Mouse (Mus musculus): ENCODE measurements around the gene Ppp3ca. TPM values are rescaled to one million over a fixed set of nuclear protein-coding genes. Genes with fewer than 3 reads are reported as not detected.

The Ppp3ca gene
- polyA plus RNA-seq, 1 experiment from 2014 or later = 30.0 TPM

GRCm38 (mm10) chr3:136837589-136837988, 167.7 kb downstream of the Ppp3ca start:
- Histone ChIP-seq H3K27ac (replicated peaks) (no peak overlapping the region), H3K4me3 (no peak overlapping the region), H3K9me3 (replicated peaks) (no peaks in the 10 kb centered on the region), H3K27me3 (ENCODE audit: low read depth, poor library complexity, severe bottlenecking) (no peaks in the 10 kb centered on the region), H3K36me3 (no peaks in the 10 kb centered on the region), H3K4me1 (peaks cover 65% of the 10 kb centered on the region)
- DNase-seq (ENCODE audit: low spot score) = no peak
- 96% methylated on average over 3 of the region's 3 CpGs for WGBS

DNA sequence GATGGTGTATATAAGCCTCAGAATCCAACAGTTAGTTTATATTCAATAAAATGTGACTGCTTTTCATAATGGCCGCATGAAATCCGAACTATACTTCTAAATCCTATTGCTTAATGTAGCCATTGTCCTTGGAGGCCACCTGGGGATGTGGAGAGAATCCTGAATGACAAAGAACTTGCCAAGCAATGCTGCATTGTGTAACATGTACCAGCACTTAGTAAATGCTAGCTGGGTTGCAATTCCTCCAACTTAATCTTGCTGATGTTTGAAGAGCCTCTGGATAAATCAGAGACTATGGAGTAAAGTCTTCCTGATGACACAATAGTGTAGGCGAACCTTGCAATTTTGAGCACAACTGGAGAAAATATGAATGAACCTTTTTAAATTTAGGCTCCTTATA, 171.4 kb downstream of the Ppp3ca start:
- Histone ChIP-seq H3K27me3 (ENCODE audit: low read depth, poor library complexity, severe bottlenecking) (no peaks in the 10 kb centered on the region), H3K36me3 (no peaks in the 10 kb centered on the region), H3K4me3 (no peak overlapping the region), H3K9me3 (replicated peaks) (no peaks in the 10 kb centered on the region), H3K4me1 (peaks cover 46% of the 10 kb centered on the region), H3K27ac (replicated peaks) (no peak overlapping the region)
- no peak for DNase-seq (ENCODE audit: low spot score)
- 58% methylated on average over 3 of the region's 3 CpGs for WGBS

DNA sequence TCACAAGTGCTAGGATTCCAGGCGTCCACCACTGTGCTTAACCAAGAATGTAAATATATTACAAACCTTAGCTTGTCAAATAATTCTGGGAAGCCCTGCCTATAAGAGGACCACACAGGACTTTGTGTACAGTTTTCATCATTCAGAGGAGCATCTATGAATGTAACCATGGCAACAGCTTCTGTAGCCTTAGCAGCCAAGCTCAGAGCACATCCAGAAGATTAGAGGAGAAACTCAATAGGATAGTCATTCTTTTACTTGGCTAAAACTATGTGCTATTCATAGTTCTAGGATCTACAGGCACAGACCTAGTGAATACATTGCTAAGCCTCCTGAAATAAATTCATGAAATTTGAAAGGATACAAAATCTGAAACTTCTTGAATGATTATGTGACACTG, 172.5 kb downstream of the Ppp3ca start:
- Histone ChIP-seq H3K36me3 (no peaks in the 10 kb centered on the region), H3K27ac (replicated peaks) (no peak overlapping the region), H3K4me1 (peaks cover 36% of the 10 kb centered on the region), H3K9me3 (replicated peaks) (no peaks in the 10 kb centered on the region), H3K4me3 (no peak overlapping the region), H3K27me3 (ENCODE audit: low read depth, poor library complexity, severe bottlenecking) (no peaks in the 10 kb centered on the region)
- DNase-seq (ENCODE audit: low spot score) = no peak
- WGBS = 60% methylated on average over 1 of the region's 1 CpGs

DNA sequence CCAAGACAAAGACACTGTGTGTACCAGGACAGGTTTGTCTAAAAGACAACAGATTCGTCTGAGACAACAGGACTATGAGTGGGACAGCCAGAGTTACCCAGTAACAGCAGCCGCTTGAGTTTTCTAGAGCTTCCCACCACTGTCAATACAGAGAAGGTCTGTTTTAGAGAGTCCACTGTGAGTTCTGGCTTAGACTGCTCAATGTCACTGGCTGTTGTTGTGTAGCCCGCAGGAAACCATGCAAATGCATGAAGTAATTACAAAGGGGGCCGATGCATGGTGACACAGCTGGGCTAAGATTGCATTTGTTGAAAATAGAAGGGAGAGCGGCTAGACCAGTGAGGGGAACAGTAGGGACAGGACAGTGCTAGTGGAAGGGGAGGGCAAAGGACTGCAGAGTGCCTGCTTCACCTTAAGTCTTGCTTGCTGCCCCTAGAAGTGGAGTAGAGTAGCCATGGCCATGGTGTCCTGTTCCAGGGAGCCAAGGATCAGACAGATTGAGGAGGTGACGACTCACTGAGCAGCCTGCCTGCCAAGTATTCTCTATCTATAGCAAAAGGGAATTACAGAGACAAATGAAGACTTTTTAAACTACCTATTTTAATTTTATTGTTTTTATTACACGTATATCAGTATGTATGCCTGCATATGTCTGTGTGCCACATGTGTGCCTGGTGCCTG, 174.0 kb downstream of the Ppp3ca start:
- no peak overlapping the region for H3K4me3 ChIP-seq
- H3K27ac ChIP-seq (replicated peaks) = peak overlapping the region; percentile 69
- 70% methylated on average over 7 of the region's 7 CpGs for WGBS
- H3K9me3 ChIP-seq (replicated peaks) = no peaks in the 10 kb centered on the region
- H3K36me3 ChIP-seq = no peaks in the 10 kb centered on the region
- no peak for DNase-seq (ENCODE audit: low spot score)
- H3K4me1 ChIP-seq = peaks cover 36% of the 10 kb centered on the region
- no peaks in the 10 kb centered on the region for H3K27me3 ChIP-seq (ENCODE audit: low read depth, poor library complexity, severe bottlenecking)

DNA sequence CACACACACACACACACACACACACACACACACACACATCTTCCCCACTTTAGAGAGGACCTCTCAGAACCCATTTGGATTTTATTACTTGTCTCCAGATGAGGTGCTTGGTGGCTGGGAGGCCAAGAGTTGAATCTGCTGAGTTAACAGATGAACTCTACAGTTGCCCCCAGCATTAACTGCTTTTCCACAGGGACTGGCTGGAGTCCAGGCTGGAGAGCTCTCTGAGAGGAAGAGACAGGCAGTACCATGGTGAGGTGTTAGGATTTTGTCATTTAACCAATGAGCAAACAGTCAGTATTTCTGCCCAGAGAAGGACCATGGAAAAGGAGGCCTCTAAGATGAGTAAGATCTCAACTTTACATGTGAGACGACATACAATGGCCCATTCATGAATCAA, 179.1 kb downstream of the Ppp3ca start:
- 92% methylated on average over 1 of the region's 1 CpGs for WGBS
- H3K9me3 ChIP-seq (replicated peaks) = no peaks in the 10 kb centered on the region
- no peaks in the 10 kb centered on the region for H3K36me3 ChIP-seq
- no peak for DNase-seq (ENCODE audit: low spot score)
- no peak overlapping the region for H3K4me3 ChIP-seq
- peaks cover 4% of the 10 kb centered on the region for H3K4me1 ChIP-seq
- H3K27me3 ChIP-seq (ENCODE audit: low read depth, poor library complexity, severe bottlenecking) = no peaks in the 10 kb centered on the region
- H3K27ac ChIP-seq (replicated peaks) = no peak overlapping the region

GRCm38 (mm10) chr3:136852921-136853320, 183.0 kb downstream of the Ppp3ca start:
- DNase-seq (ENCODE audit: low spot score) = no peak
- 92% methylated on average over 6 of the region's 6 CpGs for WGBS
- Histone ChIP-seq H3K27me3 (ENCODE audit: low read depth, poor library complexity, severe bottlenecking) (no peaks in the 10 kb centered on the region), H3K4me1 (no peaks in the 10 kb centered on the region), H3K9me3 (replicated peaks) (no peaks in the 10 kb centered on the region), H3K36me3 (no peaks in the 10 kb centered on the region), H3K4me3 (no peak overlapping the region), H3K27ac (replicated peaks) (no peak overlapping the region)

- WGBS = 90% methylated on average over 4 of the region's 4 CpGs
- no peak for DNase-seq (ENCODE audit: low spot score)
- Histone ChIP-seq H3K27ac (replicated peaks) (no peak overlapping the region), H3K27me3 (ENCODE audit: low read depth, poor library complexity, severe bottlenecking) (no peaks in the 10 kb centered on the region), H3K4me3 (no peak overlapping the region), H3K36me3 (no peaks in the 10 kb centered on the region), H3K9me3 (replicated peaks) (no peaks in the 10 kb centered on the region), H3K4me1 (no peaks in the 10 kb centered on the region)
These were observed 183.7 kb downstream of the Ppp3ca start for GRCm38 (mm10) chr3:136853596-136853995.

DNA sequence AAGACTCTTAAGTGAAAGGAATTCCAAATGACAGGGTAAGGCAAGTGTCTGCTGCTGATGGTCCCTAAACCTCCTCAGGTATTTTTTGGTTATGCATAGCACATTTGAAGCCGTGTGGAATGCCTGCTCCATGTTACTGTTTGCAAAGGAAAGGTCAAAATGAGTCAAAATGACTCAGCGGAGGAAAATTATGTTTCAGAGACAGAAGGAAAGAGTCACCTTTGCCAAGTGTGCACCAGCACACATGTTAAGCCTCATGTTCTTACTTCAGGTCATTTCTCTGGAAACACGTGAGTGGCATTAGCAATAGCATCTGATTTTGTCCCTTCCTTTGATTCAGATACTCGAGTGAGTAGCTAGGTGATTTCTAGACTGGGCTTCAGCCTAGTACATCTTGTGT, 186.1 kb downstream of the Ppp3ca start:
- H3K27me3 ChIP-seq (ENCODE audit: low read depth, poor library complexity, severe bottlenecking) = no peaks in the 10 kb centered on the region
- no peak overlapping the region for H3K4me3 ChIP-seq
- WGBS = 85% methylated on average over 4 of the region's 4 CpGs
- no peaks in the 10 kb centered on the region for H3K4me1 ChIP-seq
- no peaks in the 10 kb centered on the region for H3K36me3 ChIP-seq
- no peak overlapping the region for H3K27ac ChIP-seq (replicated peaks)
- no peaks in the 10 kb centered on the region for H3K9me3 ChIP-seq (replicated peaks)
- no peak for DNase-seq (ENCODE audit: low spot score)

- Histone ChIP-seq H3K27me3 (ENCODE audit: low read depth, poor library complexity, severe bottlenecking) (no peaks in the 10 kb centered on the region), H3K9me3 (replicated peaks) (no peaks in the 10 kb centered on the region), H3K4me3 (no peak overlapping the region), H3K27ac (replicated peaks) (no peak overlapping the region), H3K4me1 (no peaks in the 10 kb centered on the region), H3K36me3 (no peaks in the 10 kb centered on the region)
- DNase-seq (ENCODE audit: low spot score) = no peak
- 88% methylated on average over 11 of the region's 11 CpGs for WGBS
These were observed 192.3 kb downstream of the Ppp3ca start for GRCm38 (mm10) chr3:136862051-136862837.

GRCm38 (mm10) chr3:136863127-136863526, 193.2 kb downstream of the Ppp3ca start:
- Histone ChIP-seq H3K27ac (replicated peaks) (no peak overlapping the region), H3K36me3 (no peaks in the 10 kb centered on the region), H3K4me3 (no peak overlapping the region), H3K27me3 (ENCODE audit: low read depth, poor library complexity, severe bottlenecking) (no peaks in the 10 kb centered on the region), H3K4me1 (no peaks in the 10 kb centered on the region), H3K9me3 (replicated peaks) (no peaks in the 10 kb centered on the region)
- WGBS = 92% methylated on average over 5 of the region's 5 CpGs
- no peak for DNase-seq (ENCODE audit: low spot score)

DNA sequence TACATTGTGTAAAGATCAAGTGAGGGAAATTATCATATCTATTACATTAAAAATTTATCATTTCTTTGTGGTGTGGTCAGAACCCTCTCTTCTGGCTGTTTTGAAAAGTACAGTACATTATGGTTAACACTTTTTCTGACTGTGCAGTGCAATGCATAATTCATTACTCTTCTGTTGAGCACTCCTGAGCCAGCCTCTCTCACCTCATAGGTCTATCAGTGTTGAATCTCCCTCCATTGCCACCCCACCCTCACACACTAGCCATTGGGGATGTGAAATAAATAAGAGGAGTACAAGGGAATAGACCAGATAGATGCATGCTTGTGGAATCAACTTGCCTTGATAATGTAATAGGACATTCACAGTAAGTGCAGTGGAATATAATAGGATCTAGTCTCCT, 194.4 kb downstream of the Ppp3ca start:
- no peak overlapping the region for H3K27ac ChIP-seq (replicated peaks)
- no peaks in the 10 kb centered on the region for H3K36me3 ChIP-seq
- no peaks in the 10 kb centered on the region for H3K9me3 ChIP-seq (replicated peaks)
- no peaks in the 10 kb centered on the region for H3K27me3 ChIP-seq (ENCODE audit: low read depth, poor library complexity, severe bottlenecking)
- H3K4me3 ChIP-seq = no peak overlapping the region
- H3K4me1 ChIP-seq = no peaks in the 10 kb centered on the region
- DNase-seq (ENCODE audit: low spot score) = no peak

GRCm38 (mm10) chr3:136865176-136865859, 195.4 kb downstream of the Ppp3ca start:
- 91% methylated on average over 4 of the region's 4 CpGs for WGBS
- no peak overlapping the region for H3K27ac ChIP-seq (replicated peaks)
- no peak for DNase-seq (ENCODE audit: low spot score)

DNA sequence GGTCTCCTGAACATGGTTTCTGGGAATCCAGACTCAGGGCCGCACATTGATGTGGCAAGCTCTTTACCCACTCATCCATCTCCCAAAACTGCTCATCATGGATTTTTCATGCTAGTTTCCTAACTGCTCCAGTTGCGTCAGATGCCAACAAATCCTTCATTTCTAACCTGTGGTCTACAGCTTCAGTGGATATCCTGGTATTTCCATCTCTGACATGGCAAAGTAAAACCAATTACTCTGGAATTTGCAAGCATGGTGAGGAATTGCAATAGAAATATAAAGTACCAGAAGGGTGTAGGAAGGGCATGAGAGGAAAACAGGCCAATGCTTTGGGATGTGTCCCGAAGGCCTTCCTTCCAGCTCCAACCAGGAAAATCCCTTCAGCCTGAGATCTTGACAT, 196.2 kb downstream of the Ppp3ca start:
- Histone ChIP-seq H3K9me3 (replicated peaks) (no peaks in the 10 kb centered on the region), H3K4me3 (no peak overlapping the region), H3K4me1 (peaks cover 4% of the 10 kb centered on the region; the same call in 1 of the 2 replicates), H3K27me3 (ENCODE audit: low read depth, poor library complexity, severe bottlenecking) (no peaks in the 10 kb centered on the region), H3K36me3 (no peaks in the 10 kb centered on the region), H3K27ac (replicated peaks) (no peak overlapping the region)
- 96% methylated on average over 3 of the region's 3 CpGs for WGBS
- DNase-seq (ENCODE audit: low spot score) = no peak

More at GRCm38 (mm10) chr3:136865176-136865859, 195.4 kb downstream of the Ppp3ca start:
- Histone ChIP-seq H3K36me3 (no peaks in the 10 kb centered on the region), H3K4me3 (no peak overlapping the region), H3K27me3 (ENCODE audit: low read depth, poor library complexity, severe bottlenecking) (no peaks in the 10 kb centered on the region), H3K4me1 (peaks cover under 1% of the 10 kb centered on the region; the same call in 1 of the 2 replicates), H3K9me3 (replicated peaks) (no peaks in the 10 kb centered on the region)
